Mouse (Mus musculus) liver, adult (tissue): ENCODE results near the gene Minos1.

Source experiments
- GATA4 ChIP-seq: IDR thresholded peaks from 2 replicates; pipeline ENCODE4 v1.6.1; 2014; ENCODE audit warnings: mild to moderate bottlenecking, low read length; ENCODE audit not compliant: insufficient replicate concordance

The Minos1 gene

GRCm38 (mm10) chr4:139158350-139158749, 27.4 kb upstream of the Minos1 start:
- no peak for TF ChIP-seq GATA4

DNA sequence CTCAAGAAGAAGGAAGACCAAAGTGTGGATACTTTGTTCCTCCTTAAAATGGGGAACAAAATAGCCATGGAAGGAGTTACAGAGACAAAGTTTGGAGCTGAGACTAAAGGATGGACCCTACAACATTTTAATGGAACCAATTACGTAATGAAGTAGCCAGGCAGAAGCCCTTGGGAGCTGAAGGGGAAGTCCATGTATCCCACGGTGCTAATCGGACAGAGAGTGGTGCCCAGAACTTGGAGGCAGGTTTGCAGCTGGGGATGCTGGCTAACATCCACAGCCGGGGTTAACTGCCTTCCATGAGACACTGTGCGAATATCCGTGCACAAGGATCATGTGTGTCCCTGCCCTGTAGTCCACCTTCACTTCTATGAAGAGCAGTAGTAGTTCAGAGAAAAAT, 25.6 kb upstream of the Minos1 start:
- no peak for TF ChIP-seq GATA4

GRCm38 (mm10) chr4:139154576-139155307, 23.8 kb upstream of the Minos1 start:
- no peak for TF ChIP-seq GATA4

GRCm38 (mm10) chr4:139151370-139151769, 20.5 kb upstream of the Minos1 start:
- TF ChIP-seq GATA4: no peak

DNA sequence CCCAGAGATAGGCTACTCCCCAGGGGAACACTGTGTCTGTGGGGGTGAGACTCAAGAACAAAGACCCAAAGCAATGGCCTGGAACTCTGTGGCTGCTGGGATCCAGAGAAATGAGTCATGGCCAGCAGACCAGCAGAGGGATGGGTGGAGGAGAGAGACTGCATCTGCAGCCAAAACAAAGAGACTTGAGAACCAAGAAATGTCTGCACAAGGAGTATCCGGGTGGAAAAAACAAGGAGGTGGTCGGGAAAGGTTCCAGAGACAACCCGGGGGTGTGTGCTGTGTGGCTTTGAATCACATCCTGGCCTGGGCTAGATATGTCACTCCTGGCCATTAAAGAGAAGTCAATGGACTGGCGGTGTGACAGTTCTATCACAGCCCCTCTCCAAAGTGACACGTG, 15.8 kb upstream of the Minos1 start:
- no peak for TF ChIP-seq GATA4

- no peak for TF ChIP-seq GATA4
Observed at GRCm38 (mm10) chr4:139145156-139145555, 14.2 kb upstream of the Minos1 start.

DNA sequence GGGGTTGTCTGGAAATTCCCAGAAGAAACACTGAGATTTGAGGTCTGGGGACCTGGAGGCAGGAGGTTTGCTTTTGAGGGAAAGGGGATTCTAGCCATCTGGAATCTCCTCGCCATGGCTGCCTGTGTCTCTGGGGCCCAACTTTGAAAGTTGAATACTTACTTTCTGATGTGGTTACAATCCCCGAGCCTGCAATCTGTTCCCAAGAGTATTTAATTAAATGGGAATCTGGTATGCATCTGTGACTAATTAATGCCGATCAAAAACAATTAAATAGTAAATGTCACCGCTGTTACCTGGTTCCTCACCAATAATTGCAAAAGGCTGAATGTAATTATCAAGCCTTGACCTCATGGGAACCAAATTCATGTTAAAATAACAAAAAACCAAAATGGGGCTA, 13.7 kb upstream of the Minos1 start:
- no peak for TF ChIP-seq GATA4

- no peak for TF ChIP-seq GATA4
Observed at GRCm38 (mm10) chr4:139142985-139143384, 12.1 kb upstream of the Minos1 start.

- TF ChIP-seq GATA4: no peak
Observed at GRCm38 (mm10) chr4:139141785-139142184, 10.9 kb upstream of the Minos1 start.

DNA sequence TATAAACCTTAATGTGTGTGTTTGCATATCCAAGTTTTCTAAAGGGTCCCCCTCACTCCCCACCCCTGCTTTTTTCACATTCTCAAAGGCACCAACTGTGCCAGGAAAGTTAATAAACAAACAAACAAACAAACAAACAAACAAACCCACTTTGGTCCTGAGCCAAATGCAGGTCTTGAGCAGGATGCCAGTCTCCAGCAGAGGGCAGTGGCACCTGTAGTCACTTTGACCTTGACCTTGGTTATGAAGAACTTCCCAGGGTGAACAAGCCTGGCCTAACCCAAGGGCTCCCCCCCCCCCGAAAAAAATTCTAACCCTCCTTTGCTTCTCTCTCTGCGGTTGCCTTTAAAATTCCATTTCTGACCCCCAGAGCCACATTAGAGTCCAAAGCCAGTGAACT, 9.4 kb upstream of the Minos1 start:
- TF ChIP-seq GATA4: no peak

DNA sequence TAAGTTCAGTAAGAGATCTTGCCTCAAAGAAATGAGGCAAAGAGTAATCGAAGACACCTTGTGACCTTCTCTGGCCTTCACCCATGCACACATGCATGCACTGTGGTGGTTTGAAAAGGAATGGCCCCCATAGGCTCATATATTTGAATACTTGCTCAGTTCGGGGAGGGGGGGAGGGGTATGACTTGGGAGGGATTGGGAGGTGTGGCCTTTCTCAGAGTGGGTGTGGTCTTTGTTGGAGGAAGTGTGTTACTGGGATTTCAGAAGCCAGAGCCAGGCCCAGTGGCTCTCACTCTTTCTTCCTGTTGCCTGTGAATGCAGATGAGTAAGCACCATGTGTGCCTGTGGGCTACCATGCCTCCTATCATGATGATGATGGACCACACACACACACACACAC, 5.1 kb upstream of the Minos1 start:
- no peak for TF ChIP-seq GATA4

GRCm38 (mm10) chr4:139133109-139133508, 2.2 kb upstream of the Minos1 start:
- TF ChIP-seq GATA4: no peak

DNA sequence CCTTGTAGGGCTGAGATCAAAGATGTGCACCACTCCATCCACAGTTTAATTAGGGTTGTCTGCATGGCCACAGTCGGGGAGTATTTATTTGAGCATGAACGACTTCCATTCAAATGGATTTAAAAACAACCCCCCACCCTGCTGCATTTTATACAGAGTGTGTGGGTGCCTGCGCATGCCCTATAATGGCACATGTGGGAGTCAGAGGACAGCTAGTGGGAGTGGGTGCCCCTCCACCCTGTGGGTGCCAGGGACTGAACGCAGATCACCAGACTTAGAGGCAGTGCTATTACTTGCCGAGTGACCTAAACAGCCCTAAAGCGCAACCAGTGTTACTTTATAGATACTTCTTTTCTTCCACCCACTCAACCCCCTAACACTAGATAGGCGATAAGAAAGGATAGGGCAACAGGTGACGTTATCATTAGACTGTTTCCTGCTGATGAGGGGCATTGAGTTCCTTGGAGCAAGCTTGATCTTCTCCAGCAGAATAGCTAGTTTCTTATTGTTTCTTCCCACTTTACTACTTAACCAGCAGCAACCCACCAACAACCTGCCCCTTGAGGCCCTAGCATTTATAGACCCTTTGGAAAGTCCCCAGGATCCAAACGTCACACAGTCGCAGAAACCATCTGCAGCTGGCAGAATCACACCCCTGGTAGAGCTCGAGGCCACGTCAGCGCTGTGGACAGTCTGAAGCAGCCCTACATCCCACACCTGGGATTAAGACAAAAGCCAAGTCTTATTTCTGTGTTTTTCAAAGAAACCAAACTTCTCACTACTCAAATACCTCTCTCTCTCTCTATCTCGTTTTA, 1.2 kb upstream of the Minos1 start:
- TF ChIP-seq GATA4: no peak

GRCm38 (mm10) chr4:139129806-139130700, 860 bp downstream of the Minos1 start:
- TF ChIP-seq GATA4: no peak

- TF ChIP-seq GATA4: no peak
Observed at GRCm38 (mm10) chr4:139126475-139126874, 4.4 kb downstream of the Minos1 start.
